Mouse (Mus musculus) Muller cell, postnatal 12 days (primary cell): ENCODE results near the gene Dnase1l1.

ENCODE experiments used
- DNase-seq: peaks from one replicate; pipeline ENCODE4 v3.0.0-alpha.2; 2015; ENCODE audit errors: inconsistent ontology term

The Dnase1l1 gene

DNA sequence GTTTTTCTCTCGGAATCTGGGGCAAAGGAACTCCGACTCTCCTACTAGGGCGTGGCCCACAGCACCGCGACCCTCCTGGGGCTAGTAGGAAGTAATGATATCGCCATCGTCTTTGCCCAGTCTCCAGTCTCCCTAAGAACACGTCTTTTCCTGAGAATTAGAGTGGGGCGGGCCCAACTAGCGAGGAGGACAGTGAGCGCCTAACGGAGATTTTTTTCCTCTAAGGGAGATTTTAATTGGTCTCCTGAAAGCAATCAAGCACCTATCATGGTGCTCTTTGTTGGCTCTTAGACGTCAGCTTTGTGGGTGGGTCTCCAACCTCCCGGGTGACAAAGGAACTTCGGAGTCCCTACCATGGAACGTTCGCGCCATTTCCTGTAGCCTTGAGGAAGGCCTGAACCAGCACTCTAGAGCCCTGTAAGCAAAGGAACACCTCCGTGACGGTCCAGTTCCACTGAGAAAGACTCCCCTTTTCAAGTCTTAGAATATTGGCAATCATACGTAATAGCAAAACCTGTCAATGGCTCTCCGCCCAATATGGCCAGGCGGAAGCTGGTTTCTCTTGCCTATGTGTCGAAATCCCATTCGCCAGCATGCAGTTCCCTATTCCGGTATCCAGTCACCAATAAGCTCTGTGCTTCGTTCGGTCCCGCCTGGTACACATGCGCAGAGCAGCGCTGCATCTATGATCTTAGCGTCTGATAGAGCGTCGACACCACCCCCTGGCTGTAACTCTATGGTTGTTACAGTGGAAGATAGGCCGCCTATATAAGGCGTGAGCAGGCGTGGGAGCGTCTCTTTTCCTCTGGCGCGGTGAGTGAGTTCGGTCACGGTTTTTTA, 11.9 kb downstream of the Dnase1l1 start, which contains the start of gene Rpl10:
Rpl10 (plus strand) TSS at position 751 of the 840 bp plus-strand sequence.
- peak; percentile 96 for DNase-seq

DNA sequence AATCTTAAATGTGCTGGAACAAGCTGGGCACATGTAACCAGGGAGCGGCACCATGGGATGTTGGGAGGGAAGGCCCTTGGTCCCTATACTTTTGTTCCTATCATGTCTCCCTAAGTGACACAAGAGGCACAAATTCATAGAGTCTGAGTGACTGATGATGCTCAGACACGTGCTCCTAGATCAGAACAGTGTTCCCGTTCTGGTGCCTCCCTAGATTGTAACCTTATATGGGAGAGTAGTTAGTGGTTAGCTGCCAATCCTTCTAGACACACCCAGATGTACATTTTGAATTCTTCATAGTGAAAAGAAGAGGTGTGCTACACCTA, 12.4 kb downstream of the Dnase1l1 start:
- no peak for DNase-seq

DNA sequence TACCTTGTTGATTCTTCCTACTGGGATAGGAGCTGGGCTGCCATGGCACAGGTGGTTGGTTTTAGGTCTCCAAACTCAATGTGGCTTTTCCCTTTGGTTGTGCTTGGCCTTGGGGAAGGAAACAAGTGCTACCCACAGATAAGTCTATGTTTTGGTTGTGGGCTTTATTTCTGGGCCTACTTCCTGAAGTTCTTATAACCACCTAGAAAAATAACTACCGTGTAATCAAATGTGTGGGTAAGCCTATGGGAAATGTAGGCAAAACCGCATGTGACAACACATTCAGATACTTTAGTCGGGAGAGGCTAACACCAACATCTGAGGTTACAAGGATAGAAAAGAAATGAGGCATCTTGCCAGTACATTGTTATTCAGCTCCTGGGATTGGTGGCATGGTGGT, 24.4 kb downstream of the Dnase1l1 start:
- DNase-seq: no peak

DNA sequence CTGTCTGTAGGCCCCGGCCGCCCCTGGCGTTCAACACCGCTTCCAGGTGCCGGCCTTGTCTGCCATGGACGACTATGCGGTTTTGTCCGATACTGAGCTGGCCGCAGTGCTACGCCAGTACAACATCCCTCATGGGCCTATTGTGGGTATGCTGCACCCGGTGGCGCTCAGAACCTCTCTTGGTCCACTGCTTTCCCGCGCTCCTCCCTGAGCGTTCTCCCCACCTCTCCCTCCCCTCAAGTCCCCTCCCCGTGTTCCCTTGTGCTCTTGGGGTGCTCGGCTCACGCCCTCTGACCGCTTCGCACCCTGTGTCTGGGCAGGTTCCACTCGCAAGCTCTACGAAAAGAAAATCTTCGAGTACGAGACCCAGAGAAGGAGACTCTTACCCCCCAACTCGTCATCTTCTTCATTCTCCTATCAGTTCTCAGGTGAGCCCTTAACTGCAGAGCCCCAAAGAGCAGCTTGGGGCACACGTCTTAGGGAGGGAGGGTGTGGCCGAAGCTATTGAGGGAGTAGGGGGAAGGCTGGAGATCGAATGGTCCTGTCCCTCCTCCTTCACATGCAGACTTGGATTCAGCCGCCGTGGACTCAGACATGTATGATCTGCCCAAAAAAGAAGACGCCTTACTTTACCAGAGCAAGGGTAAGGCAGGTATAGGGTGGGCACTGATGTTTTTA, 27.1 kb downstream of the Dnase1l1 start:
- no peak for DNase-seq

DNA sequence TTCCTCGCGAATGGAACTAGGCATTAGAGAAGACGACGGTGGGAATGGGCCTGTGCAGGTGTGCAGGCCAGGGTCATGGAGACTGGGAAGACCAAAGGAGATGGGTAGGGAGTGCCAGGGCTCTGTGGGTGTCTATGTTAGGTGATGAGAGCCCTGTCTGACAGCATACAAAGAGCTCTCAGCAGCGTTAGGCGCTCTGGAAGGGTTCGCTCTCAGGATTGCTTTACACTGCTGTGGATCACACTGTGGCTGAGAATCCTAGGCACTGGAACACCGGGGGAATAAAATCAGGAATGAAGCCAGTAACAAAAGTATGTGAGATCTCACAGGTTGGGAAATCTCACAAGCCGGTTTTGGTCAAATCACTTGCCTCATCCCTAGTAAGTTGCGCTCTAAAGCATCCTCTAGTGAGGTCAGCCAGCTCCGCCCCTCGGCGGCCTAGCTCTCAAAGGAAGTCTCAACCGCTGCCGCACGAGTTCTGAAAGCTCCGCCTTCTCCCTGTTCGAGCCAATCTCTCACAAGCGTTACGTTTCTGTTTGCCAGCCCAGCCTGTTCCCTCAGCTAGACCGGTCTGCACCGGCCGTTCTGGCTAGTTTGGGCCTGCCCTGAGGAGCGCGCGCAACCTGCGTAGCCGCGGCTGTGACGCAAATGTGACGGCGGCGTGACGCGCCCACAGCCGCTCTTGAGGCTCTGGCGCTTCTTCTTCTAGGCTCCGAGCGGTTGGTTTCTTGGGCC, 27.8 kb downstream of the Dnase1l1 start, which contains the start of gene Emd:
Emd (plus strand) TSS at position 535 of the 735 bp plus-strand sequence.
- DNase-seq: peak; percentile 93

DNA sequence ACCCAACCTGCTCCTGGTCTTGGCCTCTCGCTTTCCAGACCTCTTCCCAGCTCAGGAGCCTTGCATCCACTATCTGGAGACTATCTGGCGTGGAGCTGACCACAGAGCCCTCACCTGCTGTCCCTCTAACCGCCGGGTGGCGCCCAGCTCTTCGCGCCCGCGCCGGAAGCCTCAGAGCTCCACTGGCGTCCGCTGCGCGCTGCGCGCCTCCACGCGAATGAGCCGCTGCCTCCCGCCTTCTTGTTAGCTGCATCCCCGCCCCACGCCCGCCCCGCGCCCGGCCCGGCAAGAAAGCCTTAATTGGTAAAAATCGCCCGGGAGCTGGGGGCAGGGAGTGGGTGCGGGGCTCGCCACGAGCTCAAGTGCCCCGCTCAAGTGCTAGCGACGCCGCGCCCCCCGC, 32.5 kb downstream of the Dnase1l1 start, which contains the start of gene Flna:
Flna (minus strand) TSS at position 206 of the 400 bp plus-strand sequence.
- DNase-seq: peak; percentile 83

DNA sequence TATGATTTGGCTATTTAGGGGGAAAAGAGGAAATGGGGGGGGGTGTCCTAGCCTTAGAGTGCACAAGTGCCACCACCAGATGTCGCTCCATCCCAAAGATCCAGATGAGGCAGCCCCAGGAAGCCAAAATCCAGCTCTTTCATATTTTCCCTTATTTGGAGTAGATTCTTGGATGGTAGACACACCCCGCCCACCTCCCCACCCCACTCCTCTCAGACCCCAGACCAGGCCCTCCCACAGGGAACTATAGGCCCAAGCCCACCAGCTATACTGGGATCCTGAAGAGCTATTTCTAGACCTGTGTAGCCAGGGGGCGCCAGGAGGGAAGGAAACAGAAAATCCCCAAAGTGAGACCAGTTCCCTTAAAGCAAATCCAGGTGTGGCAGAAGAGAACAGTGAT, 33.5 kb downstream of the Dnase1l1 start:
- DNase-seq: peak; percentile 77

DNA sequence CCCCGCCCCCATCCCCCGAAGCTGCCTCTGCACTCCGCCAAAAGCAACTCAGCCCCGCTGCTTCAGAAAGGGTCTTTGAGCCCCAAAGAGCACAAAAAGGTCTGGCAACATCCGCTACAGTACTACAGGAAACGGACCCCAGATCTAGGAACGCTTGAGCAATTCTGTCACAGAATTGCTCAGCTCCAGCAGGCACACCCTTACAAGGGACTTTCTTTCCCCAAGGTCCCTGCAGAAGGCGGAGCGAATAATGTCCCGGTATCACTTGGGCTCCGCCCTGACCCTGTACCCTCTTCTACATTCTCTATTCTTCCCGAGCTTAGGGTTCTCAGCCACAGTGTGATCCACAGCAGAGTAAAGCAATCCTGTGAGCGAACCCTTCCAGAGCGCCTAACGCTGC, 35.4 kb downstream of the Dnase1l1 start:
- DNase-seq: no peak

DNA sequence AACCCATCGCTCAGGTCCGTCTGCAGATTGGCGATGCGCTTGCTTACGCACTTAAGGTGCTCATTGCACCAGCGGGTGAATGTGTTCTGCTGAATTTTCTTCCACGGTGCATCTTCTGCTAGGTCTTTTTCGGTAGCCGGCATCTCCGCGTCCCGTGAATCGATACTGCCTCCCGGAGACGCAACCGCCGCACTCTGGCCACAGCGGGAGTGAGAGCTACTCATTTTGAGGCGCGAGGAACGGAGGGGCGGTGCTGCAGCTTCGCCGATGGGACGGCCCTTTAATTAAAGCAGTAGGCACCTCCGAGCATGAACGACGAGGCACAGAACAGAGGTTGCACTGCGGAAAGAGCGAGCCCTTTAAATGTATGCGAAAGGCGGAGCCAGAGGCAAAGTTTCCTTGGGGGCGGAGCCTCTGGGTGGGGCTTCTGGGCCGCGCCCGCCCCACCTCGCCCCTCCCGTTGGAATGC, 35.9 kb downstream of the Dnase1l1 start:
- DNase-seq: peak; percentile 92

DNA sequence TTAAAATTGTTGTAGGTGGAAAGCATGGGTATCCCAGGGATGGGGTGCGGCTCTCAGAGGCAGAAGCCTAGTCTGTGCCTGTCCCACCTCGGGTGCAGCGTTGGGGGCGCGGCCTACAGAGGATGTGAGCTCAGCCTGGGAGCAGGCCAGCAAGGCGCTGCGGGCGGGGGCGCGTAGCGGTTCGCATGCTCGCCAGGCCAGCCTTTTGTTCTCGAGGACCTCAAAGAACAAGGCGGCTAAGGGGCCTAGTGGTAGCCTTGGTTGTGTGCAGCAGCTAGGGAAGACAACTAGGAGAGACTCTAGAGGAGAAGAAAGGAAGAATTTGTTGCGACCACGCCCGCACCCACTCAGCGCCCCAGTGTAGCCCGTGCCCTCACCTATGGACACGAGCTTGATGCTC, 36.5 kb downstream of the Dnase1l1 start:
- DNase-seq: peak; percentile 87

DNA sequence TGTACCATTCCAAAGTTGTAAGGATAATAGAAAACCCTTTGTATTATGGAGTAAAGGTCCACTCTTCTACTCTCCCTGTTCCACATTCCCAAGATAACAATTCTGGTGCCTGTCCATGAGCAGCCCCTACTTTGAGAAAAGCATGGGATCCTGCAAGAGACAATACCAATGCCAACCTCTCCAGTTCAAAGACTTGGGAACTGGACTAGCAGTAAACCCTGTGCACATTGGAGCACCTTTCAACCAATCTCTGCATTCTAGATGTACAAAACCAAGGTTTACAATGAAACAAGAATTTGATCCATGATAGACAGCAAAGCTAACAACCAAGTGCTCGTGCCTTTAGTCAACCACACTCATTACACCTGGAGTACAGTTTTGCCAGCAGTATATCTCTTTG, 37.0 kb downstream of the Dnase1l1 start:
- DNase-seq: no peak

DNA sequence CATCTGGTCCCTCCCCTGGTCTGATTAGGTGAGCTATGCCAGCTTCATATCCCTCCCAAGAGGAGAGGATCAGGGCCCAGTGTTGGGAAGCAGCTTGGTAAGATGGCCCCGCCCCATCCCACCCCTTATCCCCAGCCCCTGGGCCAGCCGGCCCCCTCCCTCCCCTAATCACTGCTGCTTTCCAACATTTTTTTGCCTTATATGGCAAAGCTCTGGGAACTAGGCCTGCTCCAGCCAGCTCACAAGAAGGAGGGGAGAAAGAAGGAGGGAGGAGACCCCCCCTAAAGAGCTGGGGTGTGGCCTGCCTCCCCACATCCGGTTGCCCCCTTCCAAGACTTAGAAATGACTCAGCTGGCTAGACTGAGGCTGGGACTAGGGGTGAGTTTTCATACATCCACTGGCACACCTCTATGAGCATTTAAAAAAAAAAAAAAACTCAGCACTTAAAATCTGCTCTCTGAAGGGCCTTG, 37.5 kb downstream of the Dnase1l1 start:
- peak; percentile 95 for DNase-seq

DNA sequence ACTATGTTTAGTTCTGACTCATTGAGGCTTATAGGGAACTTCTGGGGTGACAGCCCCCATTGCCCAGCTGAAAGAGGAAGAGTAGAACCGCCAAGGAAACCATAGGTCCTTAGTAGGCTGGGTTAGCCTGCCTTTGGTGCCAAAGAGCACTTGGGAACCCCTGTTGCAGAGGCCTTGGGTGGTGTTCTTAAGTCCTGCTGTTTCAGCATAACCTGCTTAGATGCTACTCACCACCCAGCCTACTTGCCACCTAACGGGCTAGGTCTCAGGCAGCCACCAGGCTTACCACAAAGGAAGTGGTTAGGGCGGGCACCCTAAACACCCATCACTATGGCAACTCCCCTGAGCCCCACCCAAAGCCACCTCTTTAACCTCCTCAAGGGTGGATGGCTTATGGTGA, 38.3 kb downstream of the Dnase1l1 start:
- peak; percentile 23 for DNase-seq

DNA sequence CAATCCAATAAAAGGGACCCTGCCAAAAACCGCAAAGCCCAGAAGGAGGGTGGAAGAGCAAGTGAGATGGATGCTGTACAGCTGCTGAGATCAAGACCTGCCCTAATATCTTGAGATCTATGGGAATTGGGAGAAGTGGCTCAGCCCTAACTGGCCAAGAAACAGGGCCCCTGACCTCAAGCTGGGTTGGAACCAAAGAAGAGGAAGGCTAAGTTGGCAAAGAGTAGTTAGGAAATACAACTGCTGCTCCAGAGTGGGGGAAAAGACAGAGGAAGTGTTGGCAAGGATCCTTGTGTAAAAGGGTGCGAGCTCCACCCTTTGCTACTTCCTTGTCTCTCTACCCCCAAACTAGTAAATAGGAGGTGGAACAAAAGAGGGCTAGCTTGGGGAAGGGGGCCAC, 38.7 kb downstream of the Dnase1l1 start:
- no peak for DNase-seq

DNA sequence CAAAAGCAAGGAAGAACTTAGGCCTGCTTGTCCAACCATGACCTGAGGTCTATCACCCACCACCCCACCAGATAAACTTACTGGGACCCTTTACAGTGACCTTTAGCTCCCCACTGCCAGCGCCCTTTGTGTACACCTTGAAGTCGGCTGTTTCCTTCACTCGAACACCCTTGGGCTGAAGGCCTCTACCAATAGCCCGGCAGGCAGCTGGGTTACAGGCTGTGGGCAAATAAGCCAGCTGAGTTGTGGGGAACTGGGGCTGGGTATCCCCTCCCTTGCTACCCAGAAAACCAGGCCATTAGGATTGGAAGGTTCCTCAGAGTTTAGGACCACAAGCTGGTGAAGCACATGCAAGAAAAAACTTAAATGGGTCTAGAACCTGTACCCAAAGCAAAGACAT, 41.8 kb downstream of the Dnase1l1 start:
- DNase-seq: no peak

DNA sequence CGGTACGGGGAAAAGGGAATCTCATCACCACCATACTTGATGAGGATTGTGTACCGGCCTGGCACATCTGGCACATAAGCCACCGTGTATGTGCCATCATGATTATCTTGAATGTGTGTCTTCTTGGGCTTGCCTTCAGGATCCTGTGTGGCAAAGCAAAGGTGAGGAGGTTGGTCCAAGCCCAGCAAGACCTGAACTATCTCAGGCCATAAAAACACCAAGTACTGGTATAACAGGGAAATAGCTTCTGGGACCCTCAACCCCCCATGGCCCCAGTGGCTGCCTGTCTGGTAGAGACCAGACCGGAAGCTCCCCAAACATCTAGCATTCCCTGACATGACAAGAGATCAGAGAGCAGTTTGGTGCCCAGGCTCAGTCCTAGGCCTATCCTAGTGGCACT, 48.9 kb downstream of the Dnase1l1 start:
- DNase-seq: no peak

DNA sequence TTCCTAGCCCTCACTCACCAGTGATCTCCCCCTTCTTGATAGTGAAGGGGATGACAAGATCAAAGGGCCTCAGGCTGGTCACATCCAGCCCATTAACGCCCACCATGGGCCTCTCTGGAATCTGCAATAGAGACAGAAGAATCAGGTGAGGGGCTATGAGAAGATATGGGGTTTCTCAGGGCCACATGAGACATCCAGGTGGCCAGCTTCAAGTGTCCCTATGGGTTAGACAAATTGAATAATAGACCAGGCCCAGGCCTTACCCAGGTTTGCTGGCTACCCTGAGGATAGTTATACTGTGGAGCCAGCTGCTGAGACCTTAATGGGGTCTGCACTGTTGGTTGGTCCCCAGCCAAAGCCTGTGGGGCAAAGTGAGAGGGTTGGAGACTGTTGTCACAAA, 52.1 kb downstream of the Dnase1l1 start:
- no peak for DNase-seq
